ENCODE assay signal across 16 mouse cellular contexts in the genomic region with DNA sequence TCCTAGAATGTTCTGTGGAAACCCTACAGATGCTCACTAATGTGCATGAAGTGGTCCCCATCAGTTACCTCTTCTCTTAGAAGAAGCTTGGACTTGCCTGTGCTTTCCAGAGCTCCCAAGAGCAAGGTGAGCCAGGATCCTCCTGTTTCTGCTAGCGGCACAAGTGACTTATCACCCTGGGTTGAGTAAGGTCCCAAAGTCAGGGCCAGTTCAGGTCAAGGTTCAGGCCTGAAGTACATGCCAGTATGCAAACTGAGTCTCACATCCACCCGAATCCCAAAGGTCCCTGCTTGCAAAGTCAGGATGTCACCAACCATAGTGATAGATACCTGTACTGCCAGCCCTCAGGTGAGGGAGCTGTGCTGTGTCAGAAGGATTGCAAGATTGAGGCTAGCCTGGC.
"Had no signal": no experiment of that assay in that cellular context is flagged by ENCODE, and none has a peak within 500 bp of the region (broad histone marks: within the 10 kb centered on the region; RNA-seq: fewer than 3 reads in every experiment).

No protein-coding gene starts in this region.

- DNase-seq: retina, postnatal 1 day; right cerebral cortex, adult 18-20 months; right cerebral cortex, postnatal 14 days; right cerebral cortex, postnatal 25 days; right cerebral cortex, postnatal 4 days; spleen, adult 18-20 months; thymus, adult 18-20 months; thymus, adult 2 months; thymus, postnatal 14 days; thymus, postnatal 25 days; thymus, postnatal 36 days; thymus, postnatal 4 days had no signal

- H3K4me3 ChIP-seq: neural tube, embryonic 13.5 days; neural tube, embryonic 15.5 days; stomach, embryonic 15.5 days had no signal

- H3K27ac ChIP-seq: neural tube, embryonic 13.5 days; neural tube, embryonic 15.5 days; stomach, embryonic 15.5 days; stomach, postnatal 0 days had no signal

- H3K9ac ChIP-seq: neural tube, embryonic 13.5 days; neural tube, embryonic 15.5 days; stomach, embryonic 15.5 days had no signal

- H3K27me3 ChIP-seq: neural tube, embryonic 13.5 days; neural tube, embryonic 15.5 days; stomach, embryonic 15.5 days had no signal

- H3K36me3 ChIP-seq: neural tube, embryonic 13.5 days; neural tube, embryonic 15.5 days; stomach, embryonic 15.5 days had no signal
